Mouse (Mus musculus) C2C12 (cell line): ENCODE results near the gene Myo10.

Source experiments
- CTCF ChIP-seq: IDR thresholded peaks from one replicate; pipeline ENCODE4 v1.5.1; 2011; ENCODE audit not compliant: control insufficient read depth, insufficient read depth, insufficient read length
- FOSL1 ChIP-seq: IDR thresholded peaks from one replicate; pipeline ENCODE4 v1.8.0; 2011; ENCODE audit warnings: mild to moderate bottlenecking, low read length; ENCODE audit not compliant: poor library complexity, insufficient read depth, severe bottlenecking

- TF ChIP-seq FOSL1 = no peak
- no peak for TF ChIP-seq CTCF
These were observed 156.6 kb downstream of the Myo10 start for GRCm38 (mm10) chr15:25778937-25779336.
